Mouse (Mus musculus) right cerebral cortex, postnatal 25 days (tissue): ENCODE results near the gene Gm21789.
"Not testable (repeated sequence)": the region's sequence is repeated elsewhere in the genome, so short reads cannot be mapped to it uniquely, and the experiment has no call there.

Experiments
- DNase-seq: peaks from one replicate; pipeline ENCODE4 v3.0.0; 2022

The Gm21789 gene

DNA sequence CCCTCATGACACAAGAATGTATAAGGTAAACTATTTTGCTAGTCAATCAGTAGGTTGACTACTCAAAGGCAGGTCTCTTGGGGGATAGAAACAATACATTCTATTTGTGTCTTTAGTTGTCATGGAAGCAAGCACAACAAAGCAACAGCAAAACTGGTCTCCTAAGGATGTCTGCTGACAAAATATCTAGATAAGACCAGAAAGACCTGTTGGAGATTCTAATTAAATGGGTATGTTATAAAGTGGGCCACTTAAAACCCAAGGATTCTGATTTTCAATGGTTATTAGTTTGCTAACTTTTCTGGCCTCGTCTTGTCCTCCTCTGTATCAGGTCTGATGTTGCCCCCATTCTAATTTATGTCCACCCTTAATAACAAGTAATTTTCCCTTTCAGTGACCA, at the start of gene Gm21789:
TSS of gene Gm21789 (plus strand) at position 301 of the 400 bp plus-strand sequence.
- DNase-seq = not testable (repeated sequence)

DNA sequence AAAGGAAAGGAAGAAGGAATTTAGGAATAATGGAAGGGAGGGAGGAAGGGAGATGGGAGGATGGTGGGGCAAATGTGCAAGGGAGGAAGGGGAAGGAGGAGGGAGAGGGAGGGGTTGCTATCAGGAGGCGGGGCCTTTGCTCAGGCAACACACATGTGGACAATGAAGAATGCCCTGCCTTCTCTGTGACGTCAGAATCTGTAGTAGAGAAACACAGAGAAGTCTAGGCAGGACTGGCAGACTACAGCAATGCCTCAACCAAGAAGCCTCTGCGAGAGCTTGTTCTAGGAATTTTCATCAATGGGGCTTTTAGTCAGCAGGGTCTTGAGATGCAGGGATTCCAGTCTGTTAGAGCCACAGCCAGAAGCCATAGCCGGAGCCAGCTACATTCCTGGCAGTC, 47.2 kb upstream of the Gm21789 start, which contains the start of gene Btbd35f30:
TSS of gene Btbd35f30 (plus strand) at position 301 of the 400 bp plus-strand sequence.
- not testable (repeated sequence) for DNase-seq

DNA sequence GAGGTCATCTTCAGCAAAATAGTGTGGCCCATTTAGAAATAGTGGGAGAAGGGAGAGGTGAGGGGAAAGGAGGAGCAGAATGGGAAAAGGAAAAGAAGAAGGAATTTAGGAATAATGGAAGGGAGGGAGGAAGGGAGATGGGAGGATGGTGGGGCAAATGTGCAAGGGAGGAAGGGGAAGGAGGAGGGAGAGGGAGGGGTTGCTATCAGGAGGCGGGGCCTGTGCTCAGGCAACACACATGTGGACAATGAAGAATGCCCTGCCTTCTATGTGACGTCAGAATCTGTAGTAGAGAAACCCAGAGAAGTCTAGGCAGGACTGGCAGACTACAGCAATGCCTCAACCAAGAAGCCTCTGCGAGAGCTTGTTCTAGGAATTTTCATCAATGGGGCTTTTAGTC, 32.0 kb downstream of the Gm21789 start, which contains the start of gene Btbd35f5:
TSS of gene Btbd35f5 (plus strand) at position 301 of the 400 bp plus-strand sequence.
- DNase-seq = not testable (repeated sequence)
